Mouse (Mus musculus): ENCODE results near the gene Mavs.

Gene Mavs

GRCm38 (mm10) chr2:131261481-131262212 is 27.8 kb downstream of the Mavs start:
- DNase-seq (ENCODE audit: low spot score in 2 of 2): no peak

DNA sequence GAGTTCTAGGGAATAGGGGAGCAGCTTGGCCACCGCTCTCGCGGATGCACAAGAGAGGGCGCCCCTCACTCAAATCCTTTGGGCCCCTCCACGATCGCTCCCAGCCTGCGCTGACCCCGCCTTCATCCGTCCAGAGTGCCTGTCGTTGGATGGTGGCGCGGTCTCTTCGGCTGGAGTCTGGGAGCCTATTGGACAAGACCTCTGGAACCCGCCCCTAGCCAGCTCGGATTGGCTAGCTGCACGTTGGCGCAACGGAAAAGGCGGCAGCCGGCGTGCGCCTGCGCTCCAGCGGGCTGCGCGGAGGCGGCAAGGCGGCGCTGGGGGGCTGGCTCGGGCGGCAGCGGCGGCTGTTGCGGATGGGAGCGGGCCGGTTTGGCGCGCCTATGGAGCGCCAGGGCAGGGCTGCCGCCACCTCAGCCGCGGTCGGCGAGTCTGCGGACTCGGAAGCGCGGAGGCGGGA is 28.4 kb downstream of the Mavs start, which contains the start of gene Pank2:
Gene Pank2 (plus strand): TSS at position 283 of the 460 bp plus-strand sequence.
- peak; percentile 97 for DNase-seq (ENCODE audit: low spot score in 2 of 2)

GRCm38 (mm10) chr2:131262680-131263670 is 29.1 kb downstream of the Mavs start:
- DNase-seq (ENCODE audit: low spot score in 2 of 2): peak; percentile 38 to 49

GRCm38 (mm10) chr2:131264027-131264426 is 30.2 kb downstream of the Mavs start:
- DNase-seq (ENCODE audit: low spot score in 2 of 2): peak in 1 of 2 experiments; percentile 32

- no peak for DNase-seq (ENCODE audit: low spot score in 2 of 2)
Observed at GRCm38 (mm10) chr2:131265056-131265455, 31.2 kb downstream of the Mavs start.

- no peak for DNase-seq (ENCODE audit: low spot score in 2 of 2)
Observed at GRCm38 (mm10) chr2:131275493-131275892, 41.6 kb downstream of the Mavs start.

GRCm38 (mm10) chr2:131276722-131277121 is 42.9 kb downstream of the Mavs start:
- DNase-seq (ENCODE audit: low spot score in 2 of 2): no peak

DNA sequence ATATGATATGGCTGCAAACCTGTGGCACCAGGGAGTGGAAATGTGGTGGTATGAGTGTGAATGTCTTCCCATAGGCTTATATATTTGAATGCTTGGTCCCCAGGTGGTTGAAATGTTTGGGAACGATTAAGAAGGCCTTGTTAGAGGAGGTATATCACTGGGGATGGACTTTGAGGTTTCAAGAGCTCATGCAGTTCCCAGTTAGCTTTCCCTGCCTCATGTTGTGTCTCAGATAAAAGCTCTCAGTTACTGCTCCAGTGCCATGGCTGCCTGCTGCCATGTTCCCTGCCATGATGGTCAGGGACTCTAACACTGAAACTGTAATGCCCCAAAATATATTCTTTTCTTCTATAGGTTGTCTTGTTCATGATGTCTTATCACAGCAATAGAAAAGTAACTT is 47.7 kb downstream of the Mavs start:
- no peak for DNase-seq (ENCODE audit: low spot score in 2 of 2)

GRCm38 (mm10) chr2:131286276-131286675 is 52.4 kb downstream of the Mavs start:
- no peak for DNase-seq (ENCODE audit: low spot score in 2 of 2)

DNA sequence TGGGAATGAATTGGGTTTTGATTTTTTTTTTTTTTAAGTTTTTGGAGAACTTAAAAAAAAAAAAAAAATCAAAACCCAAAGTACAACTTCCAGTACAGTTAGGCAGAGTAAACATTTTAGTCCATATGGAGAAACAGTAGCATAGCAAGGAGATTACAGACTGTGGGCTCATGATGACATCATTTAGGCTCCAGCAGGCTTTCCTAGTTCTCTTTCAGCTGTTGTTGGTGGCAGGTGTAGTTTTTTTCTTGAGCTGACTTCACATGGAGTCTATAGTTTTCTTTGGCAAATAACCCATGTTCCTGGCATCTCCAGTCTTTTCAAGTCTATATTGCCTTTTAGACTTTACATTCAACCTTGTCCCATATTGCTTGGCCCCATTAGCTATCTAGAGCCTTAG is 56.8 kb downstream of the Mavs start:
- no peak for DNase-seq (ENCODE audit: low spot score in 2 of 2)

DNA sequence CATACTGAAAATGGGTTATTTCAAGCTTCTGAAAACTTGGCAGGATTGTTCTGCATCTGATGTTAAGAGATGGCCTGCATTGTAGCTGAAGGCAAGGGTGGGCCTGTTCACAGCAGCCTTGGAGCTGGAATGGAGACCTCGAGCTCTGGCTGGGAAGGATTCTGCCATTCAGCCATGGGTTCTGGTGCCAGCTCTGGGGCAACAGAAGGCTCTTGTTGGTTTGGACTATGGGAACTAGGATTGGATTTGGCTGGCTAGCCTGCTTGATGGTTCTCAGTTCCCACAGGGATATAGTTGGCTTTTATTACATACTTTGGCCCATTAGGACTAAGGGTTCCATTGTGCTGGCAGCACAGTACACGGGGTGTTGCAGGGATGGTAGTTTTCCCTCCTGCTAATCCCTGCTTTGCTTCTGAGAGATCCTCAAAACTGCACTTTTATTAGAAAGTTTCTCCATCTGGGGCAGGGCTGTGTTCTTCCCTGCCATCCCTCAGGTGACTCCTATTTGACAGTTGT is 62.9 kb downstream of the Mavs start:
- DNase-seq (ENCODE audit: low spot score in 2 of 2): no peak

Data from spleen, postnatal 10 days (tissue).